Mouse (Mus musculus) hindbrain, embryonic 15.5 days (tissue): ENCODE measurements around the gene Stub1. TPM values are rescaled to one million over a fixed set of nuclear protein-coding genes. Genes with fewer than 3 reads are reported as not detected.

Experiments used
- ATAC-seq: fragments of 200-750 bp; cut with Nextera tagmentation; 2 replicates; pipeline ENCODE4 v1.8.0; 2017; ENCODE audit warnings: low read depth, moderate number of reproducible peaks, moderate TSS enrichment; ENCODE audit not compliant: low FRiP score
- H3K27ac ChIP-seq: fragments of 300-500 bp; sonication (generic); replicated peaks from 2 replicates; pipeline ENCODE4 v1.5.1; 2015; ENCODE audit warnings: mild to moderate bottlenecking, inconsistent platforms
- H3K27me3 ChIP-seq: fragments of 300-500 bp; sonication (generic); 2 replicates; pipeline ENCODE4 v1.6.1; 2015; ENCODE audit warnings: control low read depth, inconsistent platforms
- H3K36me3 ChIP-seq: fragments of 300-500 bp; sonication (generic); 2 replicates; pipeline ENCODE4 v1.6.1; 2015; ENCODE audit warnings: control low read depth, inconsistent platforms
- H3K4me1 ChIP-seq: fragments of 300-500 bp; sonication (generic); replicated peaks from 2 replicates; pipeline ENCODE4 v1.6.1; 2015; ENCODE audit warnings: control low read depth, inconsistent platforms
- H3K4me2 ChIP-seq: fragments of 300-500 bp; sonication (generic); 2 replicates; pipeline ENCODE4 v1.6.1; 2015; ENCODE audit warnings: moderate library complexity, mild to moderate bottlenecking, inconsistent platforms
- H3K4me3 ChIP-seq: fragments of 300-500 bp; sonication (generic); 2 replicates; pipeline ENCODE4 v1.5.1; 2015; ENCODE audit warnings: mild to moderate bottlenecking, inconsistent platforms
- H3K9ac ChIP-seq: fragments of 300-500 bp; sonication (generic); 2 replicates; pipeline ENCODE4 v1.6.1; 2015; ENCODE audit warnings: inconsistent platforms
- H3K9me3 ChIP-seq: fragments of 300-500 bp; sonication (generic); 2 replicates; pipeline ENCODE4 v1.6.1; 2016; ENCODE audit warnings: control low read depth, inconsistent platforms
- WGBS: fragments of 180-500 bp; shearing (Covaris S2); methylation state at CpG from one replicate; pipeline ENCODE4 v1.1.7; 2015; 5-methylcytosine and 5-hydroxymethylcytosine counted together
- polyA plus RNA-seq: library from polyadenylated mRNA; unstranded; fragments of >200 nt; fragmentation: Nextera tagmentation; extraction: Ambion mirVana; gene quantifications from 2 replicates; pipeline ENCODE4 v1.2.1, GENCODE M21; 2015

The Stub1 gene
- polyA plus RNA-seq, 1 experiment from 2014 or later: 382 TPM

DNA sequence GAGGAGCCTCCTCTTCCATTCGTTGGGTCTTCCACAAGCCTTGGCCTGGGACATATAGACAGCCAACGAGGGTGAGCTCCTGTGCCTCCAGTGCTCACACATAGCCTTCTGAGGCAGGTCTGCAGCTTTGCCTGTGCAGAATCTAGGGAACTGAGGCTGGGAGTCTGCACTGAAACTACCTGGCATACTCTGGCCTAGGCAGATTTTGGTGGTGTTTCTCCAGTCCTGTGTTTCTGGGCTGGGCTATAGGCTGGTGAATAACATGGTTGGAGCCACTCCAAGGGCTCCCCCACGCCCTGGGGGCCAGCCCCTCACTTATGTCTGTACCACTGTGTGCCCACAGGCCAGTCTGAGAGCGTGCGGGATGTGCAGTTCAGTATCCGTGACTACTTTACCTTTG is 7.9 kb downstream of the Stub1 start:
- Histone ChIP-seq H3K4me2 (peak overlapping the region; percentile 91), H3K4me1 (peaks cover 67% of the 10 kb centered on the region), H3K4me3 (no peak overlapping the region)

DNA sequence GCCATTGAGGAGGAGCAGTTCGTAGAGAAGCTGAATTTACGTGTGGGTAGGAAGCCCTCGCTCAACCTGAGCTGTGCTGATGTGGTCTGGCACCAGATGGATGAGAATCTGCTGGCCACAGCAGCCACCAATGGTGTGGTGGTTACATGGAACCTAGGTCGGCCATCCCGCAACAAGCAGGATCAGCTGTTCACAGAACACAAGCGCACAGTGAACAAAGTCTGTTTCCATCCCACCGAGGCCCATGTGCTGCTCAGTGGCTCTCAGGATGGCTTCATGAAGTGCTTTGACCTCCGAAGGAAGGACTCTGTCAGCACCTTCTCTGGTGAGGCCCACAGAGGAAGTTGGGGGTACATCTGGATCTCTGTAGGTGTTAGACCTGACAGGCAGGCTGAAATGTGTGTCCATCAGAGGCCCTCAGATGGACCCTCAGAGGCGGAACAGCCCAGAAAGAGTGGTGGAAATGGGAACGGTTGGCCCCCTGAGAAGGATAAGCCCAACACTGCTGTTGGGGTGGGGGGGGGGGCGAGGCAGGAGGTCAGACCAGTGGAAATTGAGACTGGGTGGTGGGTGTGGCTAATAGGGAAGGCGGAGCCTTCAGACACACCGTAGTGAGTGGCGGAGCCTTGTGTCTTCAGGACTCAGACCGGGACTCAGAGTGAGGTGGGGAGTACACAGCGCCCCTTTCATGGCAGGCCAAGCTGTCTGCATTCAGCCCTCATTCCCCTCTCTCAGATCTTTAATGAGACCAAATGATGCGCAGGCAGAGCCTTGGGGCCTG is 8.7 kb downstream of the Stub1 start:
- H3K9ac ChIP-seq: peak overlapping the region; percentile 73
- peaks cover 19% of the 10 kb centered on the region for H3K36me3 ChIP-seq
- no peaks in the 10 kb centered on the region for H3K9me3 ChIP-seq
- H3K4me2 ChIP-seq: peak overlapping the region; percentile 91
- peaks cover 60% of the 10 kb centered on the region for H3K4me1 ChIP-seq
- WGBS: 81% methylated on average over 16 of the region's 17 CpGs
- no peak for ATAC-seq
- H3K4me3 ChIP-seq: peak overlapping the region; percentile 57
- no peak overlapping the region for H3K27ac ChIP-seq
- H3K27me3 ChIP-seq: no peaks in the 10 kb centered on the region

More for the DNA sequence above, 7.9 kb downstream of the Stub1 start:
- peaks cover 16% of the 10 kb centered on the region for H3K36me3 ChIP-seq
- ATAC-seq: no peak
- H3K27ac ChIP-seq: no peak overlapping the region
- H3K9me3 ChIP-seq: no peaks in the 10 kb centered on the region
- 92% methylated on average over 6 of the region's 6 CpGs for WGBS
- no peaks in the 10 kb centered on the region for H3K27me3 ChIP-seq
- no peak overlapping the region for H3K9ac ChIP-seq

DNA sequence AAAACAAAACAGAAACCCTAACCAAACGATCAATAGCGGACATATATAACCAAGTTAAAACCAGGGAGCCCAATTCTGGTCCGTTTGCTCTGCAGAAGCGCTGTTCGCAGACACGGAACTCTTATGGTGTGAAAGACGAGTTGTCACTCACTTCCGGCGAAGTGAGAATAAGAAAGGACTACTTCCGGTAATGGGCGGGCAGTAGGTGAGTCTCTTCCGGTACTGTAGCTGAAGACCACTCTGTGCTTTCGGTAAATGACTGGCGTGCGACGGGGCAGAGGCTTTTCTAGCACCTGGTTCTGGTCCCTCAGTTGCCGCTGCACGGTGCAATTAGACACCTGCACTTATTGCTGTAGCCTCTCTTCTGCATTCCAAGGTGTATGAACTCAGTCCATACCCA is 9.8 kb downstream of the Stub1 start, which contains the start of gene Wdr24:
Wdr24 (plus strand) TSS at position 176 of the 400 bp plus-strand sequence.
- H3K27me3 ChIP-seq: no peaks in the 10 kb centered on the region; the same call in 1 of the 2 replicates
- ATAC-seq: peak; percentile 55
- peaks cover 22% of the 10 kb centered on the region for H3K36me3 ChIP-seq
- peak within 1 kb of the TSS; percentile 68 for H3K27ac ChIP-seq
- peaks cover 53% of the 10 kb centered on the region for H3K4me1 ChIP-seq
- WGBS: under 1% methylated on average over 18 of the region's 18 CpGs
- peak within 1 kb of the TSS; percentile 57 for H3K4me3 ChIP-seq
- peak within 1 kb of the TSS; percentile 91 for H3K4me2 ChIP-seq
- H3K9me3 ChIP-seq: no peaks in the 10 kb centered on the region
- H3K9ac ChIP-seq: peak within 1 kb of the TSS; percentile 73

DNA sequence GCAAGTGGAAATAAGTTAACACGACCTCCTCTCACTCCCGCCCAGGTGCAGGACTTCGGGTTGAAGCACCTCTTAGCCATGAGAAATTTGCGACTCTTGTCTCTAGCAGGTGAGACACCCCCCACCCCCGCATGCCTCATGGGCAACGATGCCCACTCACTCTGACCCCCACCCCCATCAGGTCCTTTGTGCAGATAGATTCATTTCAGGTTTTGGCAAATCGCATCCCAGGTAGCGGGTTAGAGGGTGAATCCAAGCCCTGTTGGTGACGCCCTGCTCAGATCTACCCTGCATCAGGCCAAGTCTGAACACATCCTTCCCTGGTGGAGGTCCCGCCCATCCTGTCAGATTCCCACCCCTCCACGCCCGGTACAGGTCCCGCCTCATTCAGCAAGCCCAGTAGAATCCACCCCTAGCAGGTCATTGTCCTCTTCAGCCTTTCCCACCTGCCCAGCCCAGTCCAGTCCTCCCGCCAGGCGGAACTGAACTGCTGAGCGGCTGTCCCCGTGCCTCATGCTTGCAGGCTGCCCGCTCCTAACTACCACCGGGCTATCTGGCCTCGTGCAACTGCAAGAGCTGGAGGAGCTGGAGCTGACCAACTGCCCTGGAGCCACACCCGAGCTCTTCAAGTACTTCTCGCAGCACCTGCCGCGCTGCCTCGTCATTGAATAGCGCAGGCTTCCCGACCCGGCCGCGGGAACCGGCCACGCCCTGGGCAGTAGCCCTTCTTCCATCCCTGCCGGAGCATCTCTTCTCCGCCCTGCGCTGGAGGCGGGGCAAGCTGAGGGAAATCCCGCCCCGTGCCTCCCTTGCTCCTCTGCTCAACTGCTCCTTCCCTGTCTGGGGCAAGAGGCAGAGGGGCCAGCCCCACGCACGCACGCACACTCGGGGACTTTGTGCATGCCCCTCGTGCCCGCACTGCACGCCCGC is 14.1 kb downstream of the Stub1 start:
- peaks cover 10% of the 10 kb centered on the region for H3K4me1 ChIP-seq
- peaks cover 12% of the 10 kb centered on the region for H3K27me3 ChIP-seq
- H3K27ac ChIP-seq: no peak overlapping the region
- H3K4me3 ChIP-seq: no peak overlapping the region
- ATAC-seq: no peak
- H3K4me2 ChIP-seq: no peak overlapping the region
- WGBS: 10% methylated on average over 46 of the region's 46 CpGs
- H3K36me3 ChIP-seq: peaks cover 28% of the 10 kb centered on the region
- no peak overlapping the region for H3K9ac ChIP-seq
- no peaks in the 10 kb centered on the region for H3K9me3 ChIP-seq

DNA sequence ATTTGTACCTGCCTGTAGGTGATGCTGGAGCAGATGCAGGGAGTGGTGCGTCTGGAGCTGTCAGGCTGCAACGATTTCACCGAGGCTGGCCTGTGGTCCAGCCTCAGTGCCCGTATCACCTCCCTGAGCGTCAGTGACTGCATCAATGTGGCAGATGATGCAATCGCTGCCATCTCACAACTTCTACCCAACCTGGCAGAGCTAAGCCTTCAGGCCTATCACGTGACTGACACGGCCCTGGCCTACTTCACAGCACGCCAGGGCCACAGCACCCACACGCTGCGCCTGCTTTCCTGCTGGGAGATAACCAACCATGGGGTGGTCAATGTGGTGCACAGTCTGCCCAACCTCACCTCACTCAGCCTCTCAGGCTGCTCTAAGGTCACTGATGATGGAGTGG is 15.5 kb downstream of the Stub1 start:
- Histone ChIP-seq H3K27me3 (peaks cover 12% of the 10 kb centered on the region), H3K4me2 (no peak overlapping the region), H3K4me3 (no peak overlapping the region), H3K9me3 (no peaks in the 10 kb centered on the region), H3K4me1 (peaks cover 14% of the 10 kb centered on the region), H3K9ac (no peak overlapping the region), H3K27ac (no peak overlapping the region), H3K36me3 (peaks cover 28% of the 10 kb centered on the region)
- WGBS: 88% methylated on average over 11 of the region's 11 CpGs
- no peak for ATAC-seq

DNA sequence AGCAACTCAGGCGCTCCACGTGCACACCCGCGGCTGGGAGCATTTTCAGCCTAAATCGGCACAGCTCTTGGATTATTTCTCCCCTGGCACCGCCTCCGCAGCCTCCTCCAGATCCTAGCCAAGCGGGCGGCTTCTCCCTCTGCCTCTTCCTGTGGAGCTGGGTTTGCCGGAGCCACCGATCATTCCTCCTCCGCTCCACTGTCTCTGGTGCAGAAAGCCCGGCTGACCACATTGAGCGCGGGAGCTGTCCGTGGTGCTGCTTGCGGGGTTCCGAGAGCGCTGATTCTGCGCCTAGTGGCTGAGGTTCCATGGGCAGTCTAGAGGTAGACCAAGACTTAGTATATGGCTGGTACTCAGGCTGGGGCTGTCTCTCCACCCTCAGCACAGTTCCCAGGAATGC is 19.7 kb downstream of the Stub1 start:
- 1% methylated on average over 20 of the region's 20 CpGs for WGBS

DNA sequence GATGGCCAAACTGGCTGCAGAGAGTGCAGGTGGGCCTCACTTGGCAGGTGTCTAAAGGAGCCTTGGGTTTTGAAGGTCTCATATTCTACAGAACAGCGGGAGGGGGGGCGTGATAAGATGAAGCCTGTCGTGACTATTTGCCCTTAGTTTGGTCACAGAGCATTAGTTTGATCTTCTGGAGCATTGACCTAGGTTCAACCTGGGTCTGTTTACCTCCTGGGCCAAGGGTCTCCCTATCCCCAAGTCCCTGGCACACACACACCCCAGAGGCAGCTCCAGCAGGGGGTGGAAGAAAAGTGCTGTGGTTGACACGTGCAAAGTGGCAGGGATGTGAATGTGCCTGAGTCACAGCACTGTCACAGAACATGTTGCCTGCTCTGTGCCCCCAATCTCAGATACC is 22.3 kb downstream of the Stub1 start:
- no peaks in the 10 kb centered on the region for H3K27me3 ChIP-seq
- peak overlapping the region; percentile 99; the same call in 1 of the 2 replicates for H3K9ac ChIP-seq
- ATAC-seq: no peak
- H3K4me3 ChIP-seq: peak overlapping the region; percentile 93
- H3K27ac ChIP-seq: no peak overlapping the region
- H3K9me3 ChIP-seq: no peaks in the 10 kb centered on the region
- peak overlapping the region; percentile 97 for H3K4me2 ChIP-seq
- H3K36me3 ChIP-seq: no peaks in the 10 kb centered on the region
- H3K4me1 ChIP-seq: peaks cover 49% of the 10 kb centered on the region
- 74% methylated on average over 4 of the region's 4 CpGs for WGBS

More for the DNA sequence above, 19.7 kb downstream of the Stub1 start:
- peaks cover 19% of the 10 kb centered on the region for H3K36me3 ChIP-seq
- no peak overlapping the region for H3K27ac ChIP-seq
- H3K4me1 ChIP-seq: peaks cover 42% of the 10 kb centered on the region
- H3K27me3 ChIP-seq: peaks cover 12% of the 10 kb centered on the region
- no peaks in the 10 kb centered on the region for H3K9me3 ChIP-seq
- ATAC-seq: no peak
- peak overlapping the region; percentile 40 for H3K4me2 ChIP-seq
- peak overlapping the region; percentile 13; the same call in 1 of the 2 replicates for H3K4me3 ChIP-seq
- peak overlapping the region; percentile 11; the same call in 1 of the 2 replicates for H3K9ac ChIP-seq

DNA sequence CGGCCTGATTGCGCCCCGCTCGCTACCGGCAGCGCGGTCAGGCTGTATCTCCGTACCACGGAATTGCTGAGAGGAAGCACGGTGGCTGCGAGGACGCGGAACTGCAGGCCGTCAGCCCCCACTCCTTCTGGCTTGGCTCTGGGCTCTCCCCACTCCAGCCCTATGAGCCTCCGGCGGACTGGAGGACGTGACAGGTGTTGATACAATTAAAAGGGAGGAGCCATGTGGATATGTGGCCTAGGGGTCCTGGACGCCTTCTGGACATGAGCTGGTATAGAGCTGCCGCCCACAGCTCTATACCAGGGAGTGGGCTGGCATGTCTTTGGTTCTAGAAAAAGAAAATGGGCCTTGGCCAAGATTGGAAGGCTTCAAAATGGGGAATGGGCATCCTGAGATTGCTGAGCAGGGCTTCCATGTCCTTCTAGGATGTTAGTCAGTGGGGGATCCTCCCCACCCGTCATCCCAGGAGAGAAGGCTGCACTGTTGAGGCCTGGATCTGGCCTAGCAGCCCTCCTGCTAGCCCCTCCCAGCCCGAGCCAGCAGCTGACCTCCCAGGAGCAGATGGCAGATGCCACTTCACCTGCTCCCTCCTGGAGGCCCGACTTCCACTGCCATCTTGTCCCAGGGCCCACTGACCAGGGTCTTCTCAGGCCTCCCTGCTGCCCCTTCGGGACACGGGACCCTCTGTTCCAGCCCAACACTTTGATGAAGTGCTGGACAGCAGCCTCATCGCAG is 23.4 kb downstream of the Stub1 start:
- peak; percentile 46 for ATAC-seq
- Histone ChIP-seq H3K27me3 (no peaks in the 10 kb centered on the region), H3K4me2 (peak overlapping the region; percentile 97), H3K4me3 (peak overlapping the region; percentile 93), H3K27ac (peak overlapping the region; percentile 99), H3K9ac (peak overlapping the region; percentile 99), H3K36me3 (no peaks in the 10 kb centered on the region), H3K9me3 (no peaks in the 10 kb centered on the region), H3K4me1 (peaks cover 49% of the 10 kb centered on the region)
- WGBS: 5% methylated on average over 25 of the region's 25 CpGs

DNA sequence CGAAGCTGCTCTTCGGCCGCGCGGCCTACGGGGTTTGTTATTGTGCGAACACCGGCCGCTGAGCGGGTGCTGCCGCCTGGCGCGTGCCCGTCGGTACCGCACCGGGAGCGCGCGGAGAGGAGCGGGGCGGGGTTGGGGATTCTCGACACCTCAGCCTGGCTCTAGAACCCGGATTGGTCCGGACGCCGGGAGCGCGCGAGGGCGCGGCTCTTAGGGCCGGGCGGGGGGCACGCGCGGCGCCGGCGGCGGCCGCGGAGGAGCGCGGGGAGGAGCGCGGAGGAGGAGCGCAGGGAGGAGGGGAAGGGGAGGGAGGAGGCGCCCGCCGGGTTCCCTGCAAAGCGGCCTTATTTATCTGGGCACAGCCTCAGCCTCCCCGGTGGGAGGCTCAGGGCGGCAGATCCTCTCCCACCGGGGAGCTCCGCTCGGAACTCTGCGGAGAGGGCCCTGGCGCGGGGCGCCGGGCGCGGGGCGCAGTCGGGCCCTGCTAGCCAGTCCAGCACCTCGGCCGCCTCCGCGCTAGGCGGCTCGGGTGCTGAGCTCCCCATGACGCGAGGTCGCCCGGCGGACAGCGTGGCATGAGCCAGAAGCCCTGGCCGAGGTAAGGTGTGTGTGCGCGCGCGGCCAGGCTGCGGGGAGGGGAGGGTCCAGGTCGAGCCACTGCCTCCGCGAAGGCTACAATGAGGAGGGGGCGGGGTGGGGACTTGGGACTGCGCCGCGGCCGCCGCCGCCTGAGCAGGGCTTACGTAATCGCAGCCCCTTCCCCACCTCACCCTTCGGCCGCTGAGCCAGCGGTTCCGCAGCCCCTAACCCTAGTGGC is 24.2 kb downstream of the Stub1 start, which contains the start of gene Fbxl16:
Fbxl16 (plus strand) TSS at position 297 of the 817 bp plus-strand sequence.
- peak; percentile 86 for ATAC-seq
- peak within 1 kb of the TSS; percentile 93 for H3K4me3 ChIP-seq

DNA sequence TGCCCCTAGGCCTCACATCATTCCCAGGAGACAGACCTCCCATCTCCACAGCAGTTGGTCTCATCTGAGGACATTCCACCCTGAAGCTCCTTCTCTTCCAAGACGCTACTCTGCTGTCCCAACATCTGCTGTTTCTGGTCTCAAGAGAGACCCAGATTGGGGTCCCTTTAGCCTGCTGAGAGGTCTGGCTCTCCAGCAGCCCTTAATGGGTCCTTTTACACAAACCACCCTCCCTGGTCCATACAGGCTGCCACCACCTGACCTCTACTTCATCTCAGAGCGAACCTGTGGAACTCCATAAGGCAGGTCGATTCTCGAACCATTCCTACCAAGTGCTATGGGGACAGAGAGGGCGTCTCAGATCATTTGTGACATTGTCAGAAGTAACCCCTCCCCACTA is 25.2 kb downstream of the Stub1 start:
- peak; percentile 2; the same call in 1 of the 2 replicates for ATAC-seq
- Histone ChIP-seq H3K4me3 (peak overlapping the region; percentile 93), H3K36me3 (no peaks in the 10 kb centered on the region), H3K4me2 (peak overlapping the region; percentile 97), H3K9me3 (no peaks in the 10 kb centered on the region), H3K27me3 (no peaks in the 10 kb centered on the region), H3K4me1 (peaks cover 53% of the 10 kb centered on the region), H3K27ac (peak overlapping the region; percentile 99), H3K9ac (peak overlapping the region; percentile 99)
- WGBS: 31% methylated on average over 5 of the region's 5 CpGs

More for the DNA sequence above, 24.2 kb downstream of the Stub1 start, which contains the start of gene Fbxl16:
- Histone ChIP-seq H3K4me2 (peak within 1 kb of the TSS; percentile 97), H3K4me1 (peaks cover 52% of the 10 kb centered on the region), H3K27ac (peak within 1 kb of the TSS; percentile 99), H3K9ac (peak within 1 kb of the TSS; percentile 99), H3K9me3 (no peaks in the 10 kb centered on the region), H3K36me3 (no peaks in the 10 kb centered on the region), H3K27me3 (no peaks in the 10 kb centered on the region)
- WGBS: under 1% methylated on average over 94 of the region's 100 CpGs
